15 mouse cellular contexts compared by ENCODE assay signal in the genomic region with DNA sequence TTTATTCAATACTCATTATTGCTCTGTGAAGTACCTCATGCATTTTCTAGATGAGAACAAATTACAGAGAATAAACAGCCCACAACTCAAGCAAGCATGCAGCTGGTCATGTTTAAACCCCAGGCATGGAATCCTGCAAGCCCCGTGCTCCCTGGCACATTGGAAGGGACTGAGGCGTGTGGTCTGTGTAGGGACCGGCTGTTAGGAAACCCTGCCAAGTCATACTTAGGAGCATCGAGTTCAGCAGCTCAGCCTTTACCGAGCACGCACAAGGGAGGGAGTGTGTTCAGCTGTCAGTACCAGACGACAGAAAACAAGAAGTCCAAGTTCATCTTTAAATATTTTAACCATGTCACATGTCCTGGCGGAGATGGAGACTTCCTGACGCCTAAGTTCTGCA.
A peak's percentile ranks its signal among the peaks of the same experiment; 100 is the strongest.
DNase-seq lines count a peak whose midpoint lies in the region; ATAC-seq and TF ChIP-seq lines count a peak whose summit lies in the region.
"Had no signal": no experiment of that assay in that cellular context is flagged by ENCODE, and none has a peak within 500 bp of the region (broad histone marks: within the 10 kb centered on the region; RNA-seq: fewer than 3 reads in every experiment).

No protein-coding gene starts in this region.

- DNase-seq in embryonic facial prominence, embryonic 14.5 days (ENCODE audit: low spot score): peak; percentile 73
- DNase-seq in embryonic facial prominence, embryonic 10.5 days (ENCODE audit: low spot score): no peak
- peak; percentile 54 for DNase-seq in limb, embryonic 14.5 days (ENCODE audit: low spot score)
- DNase-seq in limb, embryonic 10.5 days (ENCODE audit: low spot score): no peak
- DNase-seq in brain, adult 2 months (ENCODE audit: low read depth, low spot score): peak; percentile 66
- DNase-seq in gastrocnemius, postnatal 10 days: peak; percentile 28
- DNase-seq in frontal cortex, adult 2 months (ENCODE audit: extremely low spot score in 1 of 2, low spot score in 1 of 2): no peak
- DNase-seq: adrenal gland, adult 2 months; B cell, adult 2 months; kidney, adult 9 months; retina, postnatal 1 day had no signal

- H3K4me2 ChIP-seq in embryonic facial prominence, embryonic 14.5 days (ENCODE audit: low read depth, low read length): no peak overlapping the region
- H3K4me2 ChIP-seq in limb, embryonic 14.5 days (replicated peaks; ENCODE audit: low read depth, low read length, severe bottlenecking): no peak overlapping the region
- H3K4me2 ChIP-seq: hindbrain, embryonic 15.5 days; neural tube, embryonic 13.5 days had no signal

- no peaks in the 10 kb centered on the region for H3K9me3 ChIP-seq in embryonic facial prominence, embryonic 14.5 days (ENCODE audit: control insufficient read depth, low read length)
- no peaks in the 10 kb centered on the region for H3K9me3 ChIP-seq in embryonic facial prominence, embryonic 10.5 days
- H3K9me3 ChIP-seq in limb, embryonic 14.5 days (ENCODE audit: control insufficient read depth, low read length): no peaks in the 10 kb centered on the region
- no peaks in the 10 kb centered on the region for H3K9me3 ChIP-seq in limb, embryonic 10.5 days (replicated peaks)
- H3K9me3 ChIP-seq: hindbrain, embryonic 15.5 days; neural tube, embryonic 13.5 days had no signal

- 59% methylated on average over 9 of the region's 9 CpGs for WGBS in embryonic facial prominence, embryonic 14.5 days
- 90% methylated on average over 9 of the region's 9 CpGs for WGBS in embryonic facial prominence, embryonic 10.5 days
- 73% methylated on average over 9 of the region's 9 CpGs for WGBS in limb, embryonic 14.5 days
- WGBS in limb, embryonic 10.5 days: 91% methylated on average over 9 of the region's 9 CpGs

- no peak overlapping the region for H3K4me3 ChIP-seq in embryonic facial prominence, embryonic 14.5 days (ENCODE audit: low read depth, low read length)
- no peak overlapping the region for H3K4me3 ChIP-seq in embryonic facial prominence, embryonic 10.5 days
- H3K4me3 ChIP-seq in limb, embryonic 14.5 days (replicated peaks; ENCODE audit: low read length): no peak overlapping the region
- no peak overlapping the region for H3K4me3 ChIP-seq in limb, embryonic 10.5 days
- H3K4me3 ChIP-seq: hindbrain, embryonic 15.5 days; neural tube, embryonic 13.5 days had no signal

- no peaks in the 10 kb centered on the region for H3K27me3 ChIP-seq in embryonic facial prominence, embryonic 14.5 days (replicated peaks; ENCODE audit: control insufficient read depth, insufficient read depth, low read length)
- no peaks in the 10 kb centered on the region for H3K27me3 ChIP-seq in embryonic facial prominence, embryonic 10.5 days (replicated peaks; ENCODE audit: low read depth, poor library complexity, severe bottlenecking)
- no peaks in the 10 kb centered on the region for H3K27me3 ChIP-seq in limb, embryonic 14.5 days (ENCODE audit: control insufficient read depth, insufficient read depth, low read length)
- H3K27me3 ChIP-seq in limb, embryonic 10.5 days (ENCODE audit: low read depth, poor library complexity, severe bottlenecking): no peaks in the 10 kb centered on the region
- H3K27me3 ChIP-seq: hindbrain, embryonic 15.5 days; neural tube, embryonic 13.5 days had no signal

- no peak for TF ChIP-seq POLR2A in limb, embryonic 14.5 days (IDR thresholded peaks at IDR 0.05; ENCODE audit: borderline replicate concordance, extremely low read depth, insufficient read depth, insufficient read length)

- H3K27ac ChIP-seq in embryonic facial prominence, embryonic 14.5 days (replicated peaks; ENCODE audit: low read depth, low read length): no peak overlapping the region
- no peak overlapping the region for H3K27ac ChIP-seq in embryonic facial prominence, embryonic 10.5 days (replicated peaks)
- H3K27ac ChIP-seq in limb, embryonic 14.5 days (replicated peaks; ENCODE audit: low read depth, low read length): no peak overlapping the region
- no peak overlapping the region for H3K27ac ChIP-seq in limb, embryonic 10.5 days
- H3K27ac ChIP-seq: hindbrain, embryonic 15.5 days; neural tube, embryonic 13.5 days had no signal

- no peak overlapping the region for H3K9ac ChIP-seq in embryonic facial prominence, embryonic 14.5 days (ENCODE audit: low read depth, low read length)
- H3K9ac ChIP-seq in limb, embryonic 14.5 days (ENCODE audit: low read depth, low read length, severe bottlenecking): no peak overlapping the region
- H3K9ac ChIP-seq: hindbrain, embryonic 15.5 days; neural tube, embryonic 13.5 days had no signal

- H3K4me1 ChIP-seq in embryonic facial prominence, embryonic 14.5 days (ENCODE audit: control insufficient read depth, insufficient read depth, low read length): no peaks in the 10 kb centered on the region
- no peaks in the 10 kb centered on the region for H3K4me1 ChIP-seq in embryonic facial prominence, embryonic 10.5 days
- no peaks in the 10 kb centered on the region for H3K4me1 ChIP-seq in limb, embryonic 14.5 days (ENCODE audit: control insufficient read depth, insufficient read depth, low read length)
- no peaks in the 10 kb centered on the region for H3K4me1 ChIP-seq in limb, embryonic 10.5 days
- H3K4me1 ChIP-seq: hindbrain, embryonic 15.5 days had no signal

- ATAC-seq in embryonic facial prominence, embryonic 14.5 days (ENCODE audit: low read depth): peak; percentile 81
- ATAC-seq in limb, embryonic 14.5 days (ENCODE audit: low FRiP score, low read depth): peak; percentile 45; the same call in 1 of the 2 replicates
- ATAC-seq in megakaryocyte progenitor cell, adult 5-6 weeks (replicated peaks; ENCODE audit: poor library complexity): no peak
- ATAC-seq: forebrain, embryonic 16.5 days had no signal

- H3K36me3 ChIP-seq in embryonic facial prominence, embryonic 14.5 days (ENCODE audit: control insufficient read depth, insufficient read depth, low read length): peaks cover 70% of the 10 kb centered on the region
- H3K36me3 ChIP-seq in embryonic facial prominence, embryonic 10.5 days (replicated peaks): peaks cover 70% of the 10 kb centered on the region
- H3K36me3 ChIP-seq in limb, embryonic 14.5 days (ENCODE audit: control insufficient read depth, insufficient read depth, low read length): peaks cover 66% of the 10 kb centered on the region
- H3K36me3 ChIP-seq in limb, embryonic 10.5 days: peaks cover 40% of the 10 kb centered on the region
- H3K36me3 ChIP-seq: hindbrain, embryonic 15.5 days had no signal

Comparison
In these comparisons a context has a peak if more than half of its experiments do, and no peak if none do; other contexts are left out.
1. DNase-seq: peak in embryonic facial prominence, embryonic 14.5 days (single experiment), limb, embryonic 14.5 days (single experiment), brain, adult 2 months (single experiment) and gastrocnemius, postnatal 10 days (single experiment); none in embryonic facial prominence, embryonic 10.5 days (single experiment), limb, embryonic 10.5 days (single experiment) and frontal cortex, adult 2 months (0 of 2).